Comparison of ENCODE assay signal across 15 mouse cellular contexts in genomic region chrX:139392777-139393176, GRCm38 (mm10). TPM values are rescaled to one million over a fixed set of nuclear protein-coding genes. Genes with fewer than 3 reads are reported as not detected.
A peak's percentile ranks its signal among the peaks of the same experiment; 100 is the strongest.
DNase-seq lines count a peak whose midpoint lies in the region; ATAC-seq lines count a peak whose summit lies in the region.
"Had no signal": no experiment of that assay in that cellular context is flagged by ENCODE, and none has a peak within 500 bp of the region (broad histone marks: within the 10 kb centered on the region; RNA-seq: fewer than 3 reads in every experiment).

No protein-coding gene starts in this region.

- H3K9ac ChIP-seq in forebrain, embryonic 16.5 days (replicated peaks; ENCODE audit: low read depth, low read length), result no peak overlapping the region
- H3K9ac ChIP-seq: liver, embryonic 12.5 days; neural tube, embryonic 13.5 days had no signal

- no peak overlapping the region for H3K4me3 ChIP-seq in forebrain, embryonic 16.5 days (replicated peaks; ENCODE audit: low read length)
- H3K4me3 ChIP-seq: liver, embryonic 12.5 days; neural tube, embryonic 13.5 days had no signal

- no peaks in the 10 kb centered on the region for H3K27me3 ChIP-seq in forebrain, embryonic 16.5 days (replicated peaks; ENCODE audit: control insufficient read depth, insufficient read depth, low read length)
- H3K27me3 ChIP-seq: neural tube, embryonic 13.5 days had no signal

- H3K36me3 ChIP-seq in forebrain, embryonic 16.5 days (ENCODE audit: control insufficient read depth, insufficient read depth), result no peaks in the 10 kb centered on the region
- H3K36me3 ChIP-seq: liver, embryonic 12.5 days; neural tube, embryonic 13.5 days had no signal

- WGBS in forebrain, embryonic 16.5 days, result 45% methylated on average over 3 of the region's 3 CpGs

- H3K9me3 ChIP-seq in forebrain, embryonic 16.5 days (ENCODE audit: control insufficient read depth, low read length), result no peaks in the 10 kb centered on the region
- H3K9me3 ChIP-seq: liver, embryonic 12.5 days; neural tube, embryonic 13.5 days had no signal

- ATAC-seq in frontal cortex, adult (ENCODE audit: low TSS enrichment), result peak; percentile 97
- ATAC-seq in forebrain, embryonic 16.5 days, result peak; percentile 79
- ATAC-seq in monocyte, adult 5-6 weeks (replicated peaks; ENCODE audit: insufficient number of reproducible peaks, low FRiP score, low TSS enrichment, poor library complexity, severe bottlenecking), result no peak
- ATAC-seq: liver, embryonic 12.5 days had no signal

- no peak for DNase-seq in frontal cortex, postnatal 25 days (ENCODE audit: low spot score in 2 of 2)
- DNase-seq in 3T3-L1 (ENCODE audit: low read depth, low spot score), result peak; percentile 66
- DNase-seq in left cerebral cortex, postnatal 25 days (ENCODE audit: low spot score in 2 of 2), result peak; percentile 34 to 72
- no peak for DNase-seq in kidney, adult 11 months
- DNase-seq in spleen, postnatal 36 days (ENCODE audit: low spot score in 2 of 2), result no peak
- DNase-seq: kidney, postnatal 4 days; thymus, postnatal 14 days had no signal

- no peak overlapping the region for H3K27ac ChIP-seq in forebrain, embryonic 16.5 days (ENCODE audit: low read length)
- H3K27ac ChIP-seq: liver, embryonic 12.5 days; neural tube, embryonic 13.5 days had no signal

- intact Hi-C loops in left cerebral cortex, postnatal 25 days (cut with DNase I), result no loop called here

- peaks cover 3% of the 10 kb centered on the region; the same call in 1 of the 2 replicates for H3K4me1 ChIP-seq in forebrain, embryonic 16.5 days (replicated peaks; ENCODE audit: control insufficient read depth, insufficient read depth, low read length)
- H3K4me1 ChIP-seq: liver, embryonic 12.5 days; neural tube, embryonic 13.5 days had no signal

- no peak overlapping the region for H3K4me2 ChIP-seq in forebrain, embryonic 16.5 days (ENCODE audit: low read length)
- H3K4me2 ChIP-seq: liver, embryonic 12.5 days; neural tube, embryonic 13.5 days had no signal

RNA-seq across cellular contexts. Expression of gene Trap1a, which starts 59.3 kb away (rescaled TPM):
- not detected in 2 replicates for polyA plus RNA-seq in forebrain, embryonic 16.5 days (2015; fragmentation: Nextera tagmentation; extraction: Ambion mirVana)
- not detected for total RNA-seq in left cerebral cortex, postnatal 25 days (2021)
- total RNA-seq in monocyte, adult 5-6 weeks (2017), result not detected in 3 replicates
- total RNA-seq: heart, adult 8-10 months had no signal
- polyA plus RNA-seq: cortical plate, adult 2 months; neural tube, embryonic 13.5 days; spleen, adult 2 months had no signal

Comparison
In these comparisons a context has a peak if more than half of its experiments do, and no peak if none do; other contexts are left out.
1. DNase-seq: peak in 3T3-L1 (single experiment) and left cerebral cortex, postnatal 25 days (2 of 2); none in frontal cortex, postnatal 25 days (0 of 2), kidney, adult 11 months (single experiment) and spleen, postnatal 36 days (0 of 2).